Mouse (Mus musculus) embryo, embryonic 11 days (tissue): ENCODE data around the gene Glul.

Source experiments
- DNase-seq: peaks from one replicate; pipeline ENCODE4 v3.0.0-alpha.2; 2015

The Glul gene

DNA sequence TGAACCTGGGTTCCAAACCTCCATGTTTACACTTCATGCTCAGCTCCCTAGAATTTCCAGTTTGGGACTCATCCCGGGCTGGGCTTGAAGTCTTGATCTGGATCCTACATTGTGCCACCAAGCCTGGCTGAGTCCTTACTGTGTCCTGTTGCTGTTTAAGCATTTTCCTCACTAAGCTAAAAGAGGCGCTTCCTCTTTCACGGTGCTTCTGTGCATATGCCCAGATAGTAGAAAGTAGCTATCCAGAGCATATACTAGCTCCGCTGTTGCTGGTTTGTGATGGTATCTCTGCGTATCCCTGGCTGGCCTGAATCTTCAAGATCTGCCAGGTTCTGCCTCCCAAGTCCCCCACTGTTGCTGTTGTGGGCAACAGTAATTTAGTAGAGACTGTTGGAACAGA is 10.7 kb downstream of the Glul start:
- no peak for DNase-seq

DNA sequence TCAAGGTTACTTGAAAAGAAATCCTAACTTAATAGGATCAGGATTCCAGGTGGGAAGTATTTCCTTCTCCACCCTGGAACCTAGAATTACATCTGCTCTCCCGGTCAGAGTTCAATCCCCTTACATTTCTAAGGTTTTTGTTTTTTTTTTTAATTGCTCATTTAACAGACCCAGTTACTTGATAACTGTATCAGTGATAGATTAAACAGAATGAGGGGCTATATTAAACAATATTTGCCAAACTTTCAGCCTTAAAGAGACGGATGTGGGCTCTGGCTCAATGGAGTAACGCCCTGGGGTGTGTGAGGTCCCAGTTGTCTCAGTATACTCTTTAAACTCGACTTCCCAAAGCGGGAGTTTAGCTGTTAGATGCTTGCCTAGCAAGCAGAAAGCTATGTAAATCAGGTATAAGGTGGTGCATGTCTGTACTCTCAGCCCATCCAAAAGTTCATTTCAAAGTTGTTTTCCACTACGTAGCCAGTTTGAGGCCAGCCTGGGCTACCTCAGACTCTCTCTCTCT is 11.6 kb downstream of the Glul start:
- no peak for DNase-seq

DNA sequence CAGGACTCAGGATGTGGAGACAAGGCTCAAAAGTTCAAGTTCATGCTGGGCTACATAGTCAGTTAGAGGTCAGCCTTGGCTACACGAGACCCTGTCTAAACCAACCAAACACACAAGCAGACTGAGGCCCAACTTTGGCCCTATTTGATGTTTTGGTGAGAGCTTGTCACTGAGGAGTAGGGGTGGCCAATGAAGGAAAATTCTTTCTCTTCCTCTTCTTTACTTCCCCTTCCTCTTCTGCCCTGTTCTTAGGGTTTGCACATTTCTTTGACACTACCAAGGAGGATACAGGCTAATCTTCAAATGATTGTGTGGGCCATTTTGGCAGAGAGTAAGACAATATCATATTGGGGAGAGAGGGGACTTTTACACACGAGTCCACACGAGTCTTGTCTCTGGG is 14.1 kb downstream of the Glul start:
- DNase-seq: no peak

DNA sequence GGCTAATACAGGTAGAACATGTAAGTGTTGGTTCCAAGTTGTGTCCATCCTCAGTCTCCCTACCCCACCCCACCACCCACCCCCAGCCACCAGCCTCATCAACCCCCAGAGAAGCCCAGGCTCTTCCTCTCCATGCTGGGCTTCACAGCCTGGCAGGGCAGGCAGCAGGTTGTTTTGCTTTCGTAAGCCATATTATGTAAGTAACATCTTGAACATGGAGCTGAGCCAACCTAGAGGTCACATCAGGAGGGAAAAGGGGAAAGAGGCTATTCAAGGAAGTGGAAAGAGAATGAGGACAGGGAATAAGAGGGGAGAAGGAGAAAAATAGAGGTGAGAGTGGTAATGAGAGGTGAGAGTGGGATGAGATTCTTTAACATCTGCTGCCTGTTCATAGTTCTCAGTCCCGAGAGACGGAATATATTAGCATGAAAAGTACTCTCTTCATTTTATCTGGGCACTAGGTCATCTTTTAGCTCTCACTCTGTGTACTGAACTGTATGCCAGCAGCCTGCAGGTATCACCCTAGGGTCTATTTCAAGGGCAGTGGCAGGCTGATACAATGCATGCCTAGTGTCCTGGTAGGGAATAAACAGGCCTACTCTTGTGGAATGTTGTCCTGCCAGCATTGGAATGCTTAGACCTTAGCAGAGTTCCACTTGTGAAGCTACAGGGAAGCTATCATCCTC is 18.9 kb downstream of the Glul start:
- no peak for DNase-seq

DNA sequence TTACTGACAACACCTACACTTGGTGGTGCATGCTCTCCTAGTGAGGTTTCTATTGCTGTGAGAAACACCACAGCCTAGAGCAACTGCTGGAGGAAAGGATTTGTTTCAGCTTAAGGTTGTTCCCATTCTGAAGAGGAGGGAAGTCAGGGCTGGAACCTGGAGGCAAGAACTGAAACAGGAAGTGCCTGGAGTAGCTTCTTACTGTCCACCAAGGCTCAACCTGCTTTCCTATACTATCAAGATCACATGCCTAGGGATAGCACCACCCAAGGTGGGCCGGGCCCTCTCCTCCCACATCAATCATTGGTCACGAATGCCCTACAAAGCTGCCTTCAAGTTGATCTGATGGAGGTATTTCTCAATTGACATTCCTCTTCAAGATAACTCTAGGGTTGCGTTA is 21.9 kb downstream of the Glul start:
- no peak for DNase-seq

DNA sequence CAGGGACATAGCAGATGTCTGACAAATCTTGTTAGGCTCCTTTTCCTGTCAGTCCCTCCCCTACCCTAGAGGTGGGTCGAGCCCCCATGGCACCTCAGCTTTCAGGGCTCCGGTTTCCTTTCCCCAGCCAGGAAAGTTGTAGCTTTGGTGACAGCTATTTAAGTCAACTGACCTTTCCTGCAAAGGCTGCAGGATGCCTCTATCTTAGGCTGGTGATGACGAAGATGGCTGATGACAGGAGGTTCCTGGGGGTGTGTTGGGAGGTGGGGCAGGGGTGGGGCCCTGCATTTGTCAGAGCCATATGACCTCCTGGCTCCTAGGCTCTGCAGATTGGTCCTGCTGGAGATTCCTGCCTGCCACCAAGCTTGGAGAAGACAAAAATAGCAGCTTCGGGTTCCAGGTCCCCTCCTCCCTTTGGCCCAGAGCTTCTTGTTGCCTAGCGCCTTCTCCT is 22.9 kb downstream of the Glul start:
- DNase-seq: peak; percentile 13

DNA sequence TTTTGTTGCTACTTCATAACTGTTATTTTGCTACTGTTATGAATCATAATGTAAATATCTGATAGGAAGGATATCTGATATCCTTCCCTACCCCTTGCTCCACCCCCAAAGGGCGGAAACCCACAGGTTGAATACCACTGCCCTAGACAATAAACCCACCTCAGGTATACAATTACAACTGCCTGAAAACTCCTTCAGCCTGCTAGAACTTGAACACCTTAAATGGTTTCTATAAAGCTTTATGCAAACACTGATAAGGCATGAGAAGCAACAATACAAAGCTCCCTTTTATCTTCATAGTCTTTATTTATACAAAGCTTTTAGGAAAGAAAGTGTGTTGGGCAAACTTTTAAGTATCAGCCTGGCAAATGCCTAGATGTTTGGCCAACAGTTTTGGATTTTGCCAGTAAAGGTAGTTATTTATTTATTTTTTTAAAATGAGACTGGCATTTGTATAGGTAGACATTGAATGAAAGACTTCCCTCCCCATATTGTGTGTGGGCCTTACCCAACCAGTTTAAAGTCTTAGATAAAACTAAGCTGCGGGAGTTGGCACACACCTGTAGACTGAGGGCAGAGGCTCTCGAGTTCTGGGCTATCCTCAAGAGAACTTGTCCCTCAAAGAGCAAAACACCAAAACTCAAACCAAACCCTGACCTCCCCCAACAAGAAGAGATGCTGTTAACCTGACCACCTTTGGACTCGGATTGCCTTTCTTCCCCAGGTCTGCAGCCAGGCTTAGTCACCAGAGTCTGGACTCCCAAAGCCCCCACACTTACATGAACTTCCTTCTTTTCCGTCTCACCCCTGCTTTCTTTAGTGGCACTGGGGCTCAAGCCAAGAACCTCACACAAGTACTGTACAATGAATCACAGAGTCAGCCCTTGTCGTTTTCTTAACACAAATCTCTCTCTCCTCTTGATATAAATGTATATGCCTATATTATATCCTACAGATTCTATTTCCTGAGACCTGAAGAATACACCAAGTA is 24.9 kb downstream of the Glul start:
- DNase-seq: no peak

DNA sequence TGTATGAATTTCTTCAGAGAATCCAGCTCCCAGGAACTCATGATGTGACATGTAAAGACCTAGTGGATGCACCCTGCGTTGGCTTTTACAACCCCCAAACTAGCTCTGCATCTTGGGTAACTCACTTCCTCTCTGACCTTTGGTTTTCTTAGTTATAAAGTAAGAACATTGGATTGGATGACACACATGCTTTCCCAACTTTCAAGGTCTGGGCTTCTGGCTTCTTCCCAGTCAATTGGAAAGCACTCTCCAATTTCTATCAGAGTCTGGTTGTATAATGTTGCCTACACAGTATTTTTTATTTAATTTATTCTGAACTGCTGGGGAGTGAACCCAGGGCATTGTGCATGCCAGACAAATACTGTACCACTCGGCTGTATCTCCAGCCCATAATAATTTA is 30.7 kb downstream of the Glul start:
- DNase-seq: no peak

DNA sequence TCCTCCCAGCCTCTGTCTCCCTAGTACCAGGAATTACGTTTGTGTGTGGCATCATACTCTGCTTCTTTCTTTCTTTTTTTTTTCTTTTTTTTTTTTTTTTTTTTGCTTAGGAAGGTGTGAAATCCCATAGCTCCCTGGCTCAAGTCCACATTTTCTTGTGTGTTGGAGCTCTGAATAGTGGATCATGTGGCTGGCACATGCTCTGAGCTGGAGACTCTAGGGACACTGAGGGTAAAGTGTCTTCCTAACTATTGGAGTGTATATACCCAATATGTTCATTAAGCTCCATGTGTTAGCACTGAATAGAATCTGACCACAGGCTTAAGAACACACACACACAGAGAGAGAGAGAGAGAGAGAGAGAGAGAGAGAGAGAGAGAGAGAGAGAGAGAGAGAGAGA is 34.0 kb downstream of the Glul start:
- no peak for DNase-seq

DNA sequence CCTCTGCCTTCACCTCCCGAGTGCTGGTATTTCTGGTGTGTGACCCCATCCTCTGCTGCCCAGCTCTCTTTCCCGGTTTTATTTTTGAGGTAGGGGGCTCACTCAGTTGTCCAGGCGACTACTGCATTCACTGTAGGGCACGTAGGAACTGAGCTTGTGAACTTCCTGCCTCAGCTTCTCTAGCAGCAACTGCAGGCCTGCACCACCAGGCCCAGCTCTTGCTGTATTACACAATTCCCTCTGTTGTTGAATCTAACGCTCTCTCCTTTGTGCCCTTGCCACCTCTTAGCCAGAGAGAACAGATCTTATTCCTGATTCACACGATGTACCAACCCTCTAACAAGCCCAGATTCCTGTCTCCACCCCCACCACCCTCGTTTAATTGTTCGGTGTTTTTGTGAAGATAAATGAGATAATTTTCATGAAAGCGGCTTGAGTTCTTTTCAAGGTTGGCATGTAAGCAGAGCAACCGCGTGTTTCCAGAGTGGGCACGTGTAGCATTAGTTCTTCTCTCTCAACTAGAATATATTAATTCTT is 36.2 kb downstream of the Glul start:
- no peak for DNase-seq

DNA sequence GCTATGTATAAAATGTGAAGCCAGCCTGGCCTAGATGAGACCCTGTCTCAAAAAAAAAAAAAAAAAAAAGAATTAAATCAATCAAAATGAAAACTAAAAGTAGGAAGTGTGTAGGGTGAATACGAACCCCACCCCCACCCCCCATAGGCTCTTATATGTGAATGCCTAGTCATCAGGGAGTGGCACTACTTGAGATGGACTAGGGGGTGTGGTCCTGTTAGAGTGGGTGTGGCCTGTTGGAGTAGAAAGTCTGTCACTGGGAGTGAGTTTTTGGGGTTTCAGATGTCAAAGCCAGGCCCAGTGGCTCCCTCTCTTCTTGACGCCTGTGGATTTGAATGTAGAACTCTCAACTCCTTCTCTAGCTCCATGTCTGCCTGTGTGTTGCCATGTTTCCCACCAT is 37.3 kb downstream of the Glul start:
- no peak for DNase-seq

DNA sequence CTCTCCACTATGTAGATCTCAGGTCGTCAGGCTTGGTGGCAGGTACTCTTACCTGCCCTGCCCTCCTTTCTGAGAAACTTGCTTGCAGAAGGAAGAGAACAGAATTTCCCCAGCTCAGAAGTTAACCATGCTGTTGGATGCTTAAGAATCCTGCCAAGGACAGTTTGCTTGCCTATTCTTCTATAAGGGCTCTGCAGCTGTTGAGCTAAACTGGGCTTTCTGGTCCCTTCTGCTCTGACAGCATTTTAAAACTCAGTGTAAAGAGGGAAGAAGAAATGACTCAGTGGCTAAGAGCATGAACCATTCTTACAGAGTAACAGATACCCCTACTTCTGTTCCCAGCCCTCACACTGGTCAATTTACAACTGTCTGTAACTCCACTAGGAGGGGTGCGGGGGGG is 41.2 kb downstream of the Glul start:
- no peak for DNase-seq

DNA sequence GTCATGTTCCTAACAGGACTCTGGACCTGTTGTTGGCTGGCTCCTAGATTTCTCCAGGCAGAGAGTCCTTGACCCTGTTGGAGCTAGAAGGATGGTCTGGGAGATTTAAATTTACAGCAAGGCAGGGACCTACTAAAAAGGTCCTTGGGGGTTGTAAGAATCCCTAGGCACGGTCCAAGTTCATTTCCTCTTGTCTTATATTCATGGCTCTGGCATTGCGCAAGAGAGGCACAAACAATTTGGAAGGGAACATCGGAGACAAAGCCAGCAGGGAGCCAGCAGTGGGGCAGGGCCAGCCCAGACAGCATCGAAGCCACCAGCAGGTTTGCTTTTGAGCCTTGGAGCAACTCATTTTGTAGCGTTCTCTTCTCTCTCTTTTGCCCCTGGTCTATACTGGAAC is 45.4 kb downstream of the Glul start:
- DNase-seq: no peak

DNA sequence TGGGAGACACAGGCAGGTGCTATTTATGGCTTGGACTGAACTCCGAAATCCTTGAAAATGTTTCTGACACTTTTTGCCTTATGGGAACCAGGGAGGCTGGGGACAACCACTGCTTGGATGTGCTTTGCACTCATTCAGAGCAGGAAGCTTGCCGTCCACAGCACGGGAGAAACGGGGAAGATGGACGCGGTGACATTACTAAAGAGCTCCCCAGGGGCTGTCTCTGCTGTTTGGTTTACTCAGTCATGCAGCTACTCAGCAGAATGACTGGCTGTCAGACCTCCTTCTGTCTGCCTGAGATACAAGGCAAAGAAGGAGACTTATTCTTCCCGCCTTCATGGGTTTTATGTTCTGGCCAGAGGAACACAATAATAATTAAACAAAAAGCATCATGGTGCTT is 47.2 kb downstream of the Glul start:
- DNase-seq: peak; percentile 30

DNA sequence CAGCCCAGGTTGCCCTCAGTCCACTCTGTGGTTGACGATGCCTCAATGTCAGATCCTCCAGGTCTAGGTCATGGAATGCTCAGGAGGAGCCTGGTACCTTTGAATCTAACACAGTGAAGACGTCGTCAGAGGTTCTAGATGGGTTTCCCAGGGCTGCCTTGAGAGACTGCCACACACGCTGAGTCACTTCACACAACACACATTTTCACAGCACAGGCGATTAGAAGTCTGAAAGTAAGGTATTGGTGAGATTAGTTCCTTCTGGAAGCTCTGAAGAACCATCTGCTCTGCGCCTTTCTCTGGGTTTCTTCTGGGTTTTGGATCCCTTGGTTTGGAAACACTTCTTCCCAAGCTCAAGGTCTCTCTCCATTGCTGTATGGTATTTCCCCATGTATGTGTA is 48.1 kb downstream of the Glul start:
- no peak for DNase-seq

DNA sequence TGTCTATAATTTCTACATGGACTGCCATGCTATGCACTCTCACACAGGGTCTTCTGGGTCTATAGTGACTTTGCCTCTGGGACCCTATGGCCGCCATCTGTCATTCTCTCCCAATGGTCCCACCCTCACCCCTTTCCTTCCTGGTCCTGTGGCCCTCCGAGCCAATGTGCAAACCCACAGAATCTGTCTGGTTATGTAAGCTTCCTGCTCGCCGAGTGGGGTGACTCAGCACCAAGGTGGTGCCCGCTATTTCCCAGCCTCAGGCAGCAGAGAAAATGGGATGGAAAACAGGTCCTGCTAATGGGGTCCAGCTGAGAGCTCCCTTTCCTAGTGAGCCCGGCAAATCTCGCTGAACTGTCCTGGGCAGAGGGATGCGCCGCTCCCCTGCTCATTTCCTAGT is 53.5 kb downstream of the Glul start:
- no peak for DNase-seq

DNA sequence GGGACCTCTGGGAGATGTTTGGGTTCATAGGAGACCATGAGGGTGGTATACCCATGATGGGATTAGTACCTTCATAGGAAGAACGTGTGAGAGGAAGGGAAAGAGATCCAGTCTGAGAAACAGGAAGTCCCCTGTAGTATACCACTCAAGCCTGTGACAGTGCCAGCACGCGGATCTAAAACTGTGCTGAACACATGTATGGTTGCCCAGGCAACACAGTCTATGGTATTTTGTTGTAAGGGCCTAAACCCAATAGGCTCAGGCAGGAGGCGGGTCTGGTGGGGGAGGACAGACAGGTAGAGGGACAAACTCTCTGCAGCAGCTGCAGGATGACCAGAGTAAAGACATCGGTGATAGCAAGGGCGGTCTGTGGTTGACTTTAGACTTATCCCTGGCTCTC is 54.1 kb downstream of the Glul start:
- DNase-seq: no peak

DNA sequence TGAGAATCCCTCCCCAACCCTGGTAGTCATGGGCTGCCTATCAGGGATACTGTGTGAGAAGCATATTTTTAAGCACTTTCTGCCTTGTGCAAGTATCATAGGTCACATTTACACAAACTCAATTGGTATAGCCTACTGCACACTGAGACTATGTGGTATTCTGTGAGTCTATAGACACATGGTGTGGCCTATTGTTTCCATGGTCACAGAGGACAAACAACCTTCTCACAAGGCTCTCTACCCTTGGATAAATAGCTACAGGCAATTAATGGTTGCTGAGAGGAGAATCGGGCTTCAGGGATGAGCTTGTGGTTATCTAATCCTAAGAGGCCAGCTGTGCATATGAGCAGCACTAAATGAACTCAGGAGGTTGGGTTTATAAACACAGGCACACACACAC is 58.1 kb downstream of the Glul start:
- no peak for DNase-seq
